Mouse (Mus musculus) cortical plate, adult 2 months (tissue): ENCODE results near the gene Gorasp1.

Source experiments
- CTCF ChIP-seq: fragments of 200-500 bp; IDR thresholded peaks from 2 replicates; pipeline ENCODE4 v1.5.1; 2011; ENCODE audit warnings: mild to moderate bottlenecking, control low read depth, low read length; ENCODE audit not compliant: insufficient read depth; ENCODE audit errors: extremely low read depth
- POLR2A ChIP-seq: fragments of 200-500 bp; IDR thresholded peaks from 2 replicates; pipeline ENCODE4 v1.6.1; 2011; ENCODE audit warnings: mild to moderate bottlenecking, low read length, control low read depth; ENCODE audit not compliant: insufficient read depth; ENCODE audit errors: extremely low read depth

GRCm38 (mm10) chr9:119894339-119895009 lies 42.9 kb downstream of the Gorasp1 start, which contains the start of gene Wdr48:
- TF ChIP-seq POLR2A (peak; percentile 78), CTCF (no peak)
